ENCODE assay signal across 21 mouse cellular contexts in genomic region chr3:63351680-63352260, GRCm38 (mm10).
A peak's percentile ranks its signal among the peaks of the same experiment; 100 is the strongest.
DNase-seq lines count a peak whose midpoint lies in the region; ATAC-seq and TF ChIP-seq lines count a peak whose summit lies in the region.
"Had no signal": no experiment of that assay in that cellular context is flagged by ENCODE, and none has a peak within 500 bp of the region (broad histone marks: within the 10 kb centered on the region; RNA-seq: fewer than 3 reads in every experiment).

No protein-coding gene starts in this region.

- no peak for ATAC-seq in embryonic facial prominence, embryonic 14.5 days (ENCODE audit: low read depth)
- ATAC-seq in limb, embryonic 13.5 days (ENCODE audit: low FRiP score, low read depth), result peak; percentile 54; the same call in 1 of the 2 replicates
- ATAC-seq in Patski, result peak; percentile 49
- no peak for ATAC-seq in erythroblast, adult 5-6 weeks (replicated peaks; ENCODE audit: low FRiP score, poor library complexity, severe bottlenecking)
- ATAC-seq: forebrain, embryonic 15.5 days; hindbrain, embryonic 16.5 days had no signal

- H3K9me3 ChIP-seq in embryonic facial prominence, embryonic 14.5 days (ENCODE audit: control insufficient read depth, low read length), result no peaks in the 10 kb centered on the region
- H3K9me3 ChIP-seq in embryonic facial prominence, embryonic 10.5 days, result no peaks in the 10 kb centered on the region
- no peaks in the 10 kb centered on the region for H3K9me3 ChIP-seq in limb, embryonic 13.5 days
- H3K9me3 ChIP-seq in limb, embryonic 10.5 days (replicated peaks), result no peaks in the 10 kb centered on the region
- H3K9me3 ChIP-seq: embryonic facial prominence, embryonic 13.5 days; forebrain, embryonic 15.5 days; heart, embryonic 10.5 days; hindbrain, embryonic 12.5 days had no signal

- H3K9ac ChIP-seq in embryonic facial prominence, embryonic 14.5 days (ENCODE audit: low read depth, low read length), result no peak overlapping the region
- H3K9ac ChIP-seq in limb, embryonic 13.5 days, result no peak overlapping the region
- H3K9ac ChIP-seq: embryonic facial prominence, embryonic 13.5 days; forebrain, embryonic 15.5 days; hindbrain, embryonic 12.5 days had no signal

- peak; percentile 12 for DNase-seq in embryonic facial prominence, embryonic 14.5 days (ENCODE audit: low spot score)
- no peak for DNase-seq in embryonic facial prominence, embryonic 10.5 days (ENCODE audit: low spot score)
- DNase-seq in limb, embryonic 10.5 days (ENCODE audit: low spot score), result no peak
- DNase-seq in 3134 (ENCODE audit: extremely low read depth, insufficient read length, low spot score), result peak; percentile 47
- peak; percentile 47 for DNase-seq in Patski (ENCODE audit: low read depth, low spot score)
- no peak for DNase-seq in urinary bladder, adult 2 months (ENCODE audit: low spot score)
- DNase-seq: adrenal gland, postnatal 10 days; cerebellum, adult 11 months; cerebellum, adult 8-10 months; cerebellum, postnatal 25 days; gastrocnemius, postnatal 10 days; heart, postnatal 10 days; heart, postnatal 4 days had no signal

- no peak overlapping the region for H3K4me2 ChIP-seq in embryonic facial prominence, embryonic 14.5 days (ENCODE audit: low read depth, low read length)
- no peak overlapping the region for H3K4me2 ChIP-seq in limb, embryonic 13.5 days (replicated peaks)
- H3K4me2 ChIP-seq: embryonic facial prominence, embryonic 13.5 days; forebrain, embryonic 15.5 days; hindbrain, embryonic 12.5 days had no signal

- no peak overlapping the region for H3K27ac ChIP-seq in embryonic facial prominence, embryonic 14.5 days (replicated peaks; ENCODE audit: low read depth, low read length)
- no peak overlapping the region for H3K27ac ChIP-seq in embryonic facial prominence, embryonic 10.5 days (replicated peaks)
- H3K27ac ChIP-seq in limb, embryonic 13.5 days, result no peak overlapping the region
- H3K27ac ChIP-seq in limb, embryonic 10.5 days, result no peak overlapping the region
- H3K27ac ChIP-seq: embryonic facial prominence, embryonic 13.5 days; forebrain, embryonic 15.5 days; heart, embryonic 10.5 days; hindbrain, embryonic 12.5 days had no signal

- no peaks in the 10 kb centered on the region for H3K27me3 ChIP-seq in embryonic facial prominence, embryonic 14.5 days (replicated peaks; ENCODE audit: control insufficient read depth, insufficient read depth, low read length)
- no peaks in the 10 kb centered on the region for H3K27me3 ChIP-seq in embryonic facial prominence, embryonic 10.5 days (replicated peaks; ENCODE audit: low read depth, poor library complexity, severe bottlenecking)
- no peaks in the 10 kb centered on the region for H3K27me3 ChIP-seq in limb, embryonic 13.5 days
- H3K27me3 ChIP-seq in limb, embryonic 10.5 days (ENCODE audit: low read depth, poor library complexity, severe bottlenecking), result no peaks in the 10 kb centered on the region
- no peaks in the 10 kb centered on the region for H3K27me3 ChIP-seq in Patski
- H3K27me3 ChIP-seq: CH12.LX; embryonic facial prominence, embryonic 13.5 days; forebrain, embryonic 15.5 days; hindbrain, embryonic 12.5 days had no signal

- in situ Hi-C loops in Patski (cut with MboI; ENCODE audit: low pct_unique_long_range_greater_than_20kb), result no loop called here

- no peak for TF ChIP-seq CTCF in Patski (IDR thresholded peaks at IDR 0.05)

- POLR2A ChIA-PET in Patski (lab: Charles Lee), result no interaction called here

- peaks cover 33% of the 10 kb centered on the region for H3K36me3 ChIP-seq in embryonic facial prominence, embryonic 14.5 days (ENCODE audit: control insufficient read depth, insufficient read depth, low read length)
- H3K36me3 ChIP-seq in embryonic facial prominence, embryonic 10.5 days (replicated peaks), result no peaks in the 10 kb centered on the region
- H3K36me3 ChIP-seq in limb, embryonic 13.5 days, result peaks cover 23% of the 10 kb centered on the region
- H3K36me3 ChIP-seq in limb, embryonic 10.5 days, result no peaks in the 10 kb centered on the region
- H3K36me3 ChIP-seq: forebrain, embryonic 15.5 days; heart, embryonic 10.5 days; hindbrain, embryonic 12.5 days had no signal

- no peak overlapping the region for H3K4me3 ChIP-seq in embryonic facial prominence, embryonic 14.5 days (ENCODE audit: low read depth, low read length)
- no peak overlapping the region for H3K4me3 ChIP-seq in embryonic facial prominence, embryonic 10.5 days
- no peak overlapping the region for H3K4me3 ChIP-seq in limb, embryonic 13.5 days
- no peak overlapping the region for H3K4me3 ChIP-seq in limb, embryonic 10.5 days
- H3K4me3 ChIP-seq: embryonic facial prominence, embryonic 13.5 days; forebrain, embryonic 15.5 days; heart, embryonic 10.5 days; hindbrain, embryonic 12.5 days had no signal

- 60% methylated on average over 1 of the region's 1 CpGs for WGBS in embryonic facial prominence, embryonic 14.5 days
- 93% methylated on average over 1 of the region's 1 CpGs for WGBS in embryonic facial prominence, embryonic 10.5 days
- 39% methylated on average over 1 of the region's 1 CpGs for WGBS in limb, embryonic 13.5 days
- WGBS in limb, embryonic 10.5 days, result 94% methylated on average over 1 of the region's 1 CpGs

- CTCF ChIA-PET in Patski (lab: Charles Lee), result interaction anchor here (1.2 to 3.7 kb wide), 5 partner anchors 22 to 55 kb away, joined by 3 to 23 read pairs (median 6); no protein-coding TSS in a partner anchor

- H3K4me1 ChIP-seq in embryonic facial prominence, embryonic 14.5 days (ENCODE audit: control insufficient read depth, insufficient read depth, low read length), result no peaks in the 10 kb centered on the region
- H3K4me1 ChIP-seq in embryonic facial prominence, embryonic 10.5 days, result no peaks in the 10 kb centered on the region
- H3K4me1 ChIP-seq in limb, embryonic 13.5 days, result peaks cover 9% of the 10 kb centered on the region
- H3K4me1 ChIP-seq in limb, embryonic 10.5 days, result no peaks in the 10 kb centered on the region
- H3K4me1 ChIP-seq: forebrain, embryonic 15.5 days; heart, embryonic 10.5 days; hindbrain, embryonic 12.5 days had no signal

Comparison
In these comparisons a context has a peak if more than half of its experiments do, and no peak if none do; other contexts are left out.
1. DNase-seq: peak in embryonic facial prominence, embryonic 14.5 days (single experiment), 3134 (single experiment) and Patski (single experiment); none in embryonic facial prominence, embryonic 10.5 days (single experiment), limb, embryonic 10.5 days (single experiment) and urinary bladder, adult 2 months (single experiment).
2. ATAC-seq: peak in limb, embryonic 13.5 days (single experiment) and Patski (single experiment); none in embryonic facial prominence, embryonic 14.5 days (single experiment) and erythroblast, adult 5-6 weeks (single experiment).